Mouse (Mus musculus) ovary, adult 10 weeks (tissue): ENCODE results near the gene Cdc14a. TPM values are rescaled to one million over a fixed set of nuclear protein-coding genes. Genes with fewer than 3 reads are reported as not detected.

Experiments used
- polyA plus RNA-seq: library from polyadenylated mRNA; stranded (reverse); fragments of 350-450 nt; fragmentation: Illumina TruSeq; extraction: RNeasy Lipid Tissue Mini Kit (QIAGEN cat#74804); gene quantifications from one replicate; pipeline ENCODE4 v1.2.3, GENCODE M21; 2014

Gene Cdc14a
- 38.3 TPM for polyA plus RNA-seq

DNA sequence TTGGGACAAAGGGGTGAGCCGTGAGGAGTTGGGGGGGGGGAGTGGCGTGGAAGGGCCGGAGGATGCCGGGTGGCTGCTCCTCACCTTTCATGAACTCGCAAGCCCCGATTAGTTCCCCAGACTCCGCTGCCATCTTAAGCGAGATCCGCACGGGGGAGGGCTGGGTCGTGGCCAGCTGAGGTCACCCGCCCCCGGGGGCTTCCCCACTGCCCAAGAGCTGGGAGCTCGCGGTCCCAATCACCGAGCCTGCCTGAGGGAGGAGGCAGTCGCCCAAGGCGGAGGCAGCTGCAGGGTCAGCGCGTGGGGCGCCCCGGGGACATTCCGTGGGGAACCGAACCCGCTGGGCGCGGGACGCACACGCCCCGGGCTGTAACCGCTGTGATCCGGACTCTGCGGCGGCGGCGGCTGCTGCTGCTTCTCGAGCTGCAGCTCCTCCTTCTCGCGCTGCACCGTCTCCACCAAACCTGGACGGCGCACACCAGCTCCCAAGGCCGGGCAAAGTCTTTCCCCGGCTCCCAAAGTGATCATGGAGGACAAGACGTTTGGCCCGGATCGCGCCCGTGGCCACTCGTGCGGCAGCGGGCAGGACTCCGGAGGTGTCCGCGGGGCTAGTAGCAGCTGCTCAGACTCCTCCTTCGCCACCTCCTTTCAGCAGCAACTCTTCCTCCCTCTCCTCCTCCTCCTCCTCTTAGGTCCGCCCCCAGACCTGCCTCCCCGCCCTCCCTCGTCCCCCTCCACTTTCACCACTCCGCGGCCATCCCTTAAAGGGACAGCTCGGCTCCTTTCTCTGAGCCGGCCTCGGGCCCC is at the start of gene Cdc14a:
Gene Cdc14a (minus strand): TSS at position 680 of the 807 bp plus-strand sequence.

DNA sequence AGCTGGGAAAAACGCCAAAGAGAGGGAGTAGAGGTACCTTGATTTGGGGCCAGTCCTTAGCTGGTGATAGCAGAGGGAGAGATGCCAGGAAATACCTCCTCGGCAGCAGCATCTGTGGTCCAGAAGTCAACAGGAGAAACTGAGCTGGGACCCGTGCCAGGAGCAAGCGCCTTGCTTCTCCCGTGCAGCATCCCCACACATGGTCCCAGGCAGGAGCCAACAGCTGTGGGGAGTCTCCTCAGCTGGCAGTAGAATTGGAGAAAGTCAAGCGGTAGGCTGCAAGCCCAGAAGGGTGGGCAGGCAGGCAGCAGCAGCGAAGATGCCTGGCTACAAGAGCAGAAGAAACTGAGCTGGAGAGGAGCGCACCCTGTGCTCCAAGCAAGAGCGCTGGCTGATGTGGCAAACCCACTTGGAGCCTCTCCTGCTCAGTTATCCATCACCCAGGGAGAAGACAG is 170.7 kb downstream of the Cdc14a start, which contains the start of gene Gpr88:
Gene Gpr88 (minus strand): TSS at position 427 of the 455 bp plus-strand sequence.

Other genes starting within 250 kb of the Cdc14a start
- 6.2 TPM for gene Gpr88, start 170.5 kb downstream of the Cdc14a start, polyA plus RNA-seq
- gene Rtca, start 84.2 kb upstream of the Cdc14a start, polyA plus RNA-seq = 59.6 TPM
- gene Dbt, start 89.0 kb upstream of the Cdc14a start, polyA plus RNA-seq = 77.7 TPM
- gene Lrrc39, start 138.9 kb upstream of the Cdc14a start, polyA plus RNA-seq = 1.3 TPM
- gene Sass6, start 170.9 kb upstream of the Cdc14a start, polyA plus RNA-seq = 27.7 TPM
- 17.7 TPM for gene Trmt13, start 190.6 kb upstream of the Cdc14a start, polyA plus RNA-seq
- gene Mfsd14a, start 238.6 kb upstream of the Cdc14a start, polyA plus RNA-seq = 118 TPM